Mouse (Mus musculus): ENCODE data around the gene Gm5114.

GRCm38 (mm10) chr7:39449260-39450021 lies 36.5 kb upstream of the Gm5114 start:
- no peak for TF ChIP-seq POLR2A (IDR thresholded peaks at IDR 0.05; ENCODE audit: insufficient read depth, low read length)
- TF ChIP-seq CTCF (IDR thresholded peaks at IDR 0.05; ENCODE audit: low read depth, low read length) = no peak
- TF ChIP-seq EP300 (IDR thresholded peaks at IDR 0.05; ENCODE audit: insufficient read depth, low read depth, low read length) = no peak
